Mouse (Mus musculus): ENCODE measurements around the gene Taz. TPM values are rescaled to one million over a fixed set of nuclear protein-coding genes. Genes with fewer than 3 reads are reported as not detected.

Taz gene
- total and polyA plus RNA-seq, 3 experiments = 45.6 to 93.5 (median 47.4) TPM

- H3K4me3 ChIP-seq = peak overlapping the region; percentile 56
- TF ChIP-seq POLR2A (IDR thresholded peaks at IDR 0.05; ENCODE audit: insufficient read depth, low read depth, low read length) (peak; percentile 54; the same call in 1 of the 2 replicates), CTCF (IDR thresholded peaks at IDR 0.05) (no peak), EP300 (IDR thresholded peaks at IDR 0.05; ENCODE audit: insufficient read depth, low read depth, low read length) (no peak)
- no peaks in the 10 kb centered on the region; the same call in 1 of the 2 replicates for H3K79me2 ChIP-seq (replicated peaks; ENCODE audit: control insufficient read depth, insufficient read depth, low read length)
- no peak for DNase-seq
- no peaks in the 10 kb centered on the region; the same call in 1 of the 2 replicates for H3K36me3 ChIP-seq (ENCODE audit: control insufficient read depth, insufficient read depth, low read length)
- peak overlapping the region; percentile 59 for H3K9ac ChIP-seq (ENCODE audit: low read depth, low read length)
- 13% methylated on average over 14 of the region's 14 CpGs for WGBS
- peaks cover 6% of the 10 kb centered on the region for H3K4me1 ChIP-seq (ENCODE audit: control insufficient read depth, insufficient read depth, low read length)
- intact Hi-C loops (cut with DNase I) = loop anchor here (5.0 kb wide), 2 partner anchors 34 to 111 kb away; partner anchors contain the start of genes Fam3a, Flna and Ikbkg
- H3K27me3 ChIP-seq (ENCODE audit: control insufficient read depth, insufficient read depth, low read length) = no peaks in the 10 kb centered on the region
- H3K27ac ChIP-seq = peak overlapping the region; percentile 91
Measured at GRCm38 (mm10) chrX:74281041-74281731, 526 bp upstream of the Taz start.

- intact Hi-C loops (cut with DNase I) = loop anchor here (5.0 kb wide), 2 partner anchors 35 to 110 kb away; partner anchors contain the start of genes Fam3a, Flna and Ikbkg
- 19% methylated on average over 39 of the region's 39 CpGs for WGBS
- peak overlapping the region; percentile 91 for H3K27ac ChIP-seq
- H3K4me1 ChIP-seq (ENCODE audit: control insufficient read depth, insufficient read depth, low read length) = peaks cover 6% of the 10 kb centered on the region
- no peaks in the 10 kb centered on the region; the same call in 1 of the 2 replicates for H3K36me3 ChIP-seq (ENCODE audit: control insufficient read depth, insufficient read depth, low read length)
- no peaks in the 10 kb centered on the region; the same call in 1 of the 2 replicates for H3K79me2 ChIP-seq (replicated peaks; ENCODE audit: control insufficient read depth, insufficient read depth, low read length)
- peak overlapping the region; percentile 56 for H3K4me3 ChIP-seq
- H3K9ac ChIP-seq (ENCODE audit: low read depth, low read length) = peak overlapping the region; percentile 79
- H3K27me3 ChIP-seq (ENCODE audit: control insufficient read depth, insufficient read depth, low read length) = no peaks in the 10 kb centered on the region
- TF ChIP-seq CTCF (IDR thresholded peaks at IDR 0.05) (no peak), EP300 (IDR thresholded peaks at IDR 0.05; ENCODE audit: insufficient read depth, low read depth, low read length) (no peak), POLR2A (IDR thresholded peaks at IDR 0.05; ENCODE audit: insufficient read depth, low read depth, low read length) (peak; percentile 93)
- peak; percentile 86 to 90 for DNase-seq
Measured at GRCm38 (mm10) chrX:74282395-74283091, 831 bp downstream of the Taz start.

DNA sequence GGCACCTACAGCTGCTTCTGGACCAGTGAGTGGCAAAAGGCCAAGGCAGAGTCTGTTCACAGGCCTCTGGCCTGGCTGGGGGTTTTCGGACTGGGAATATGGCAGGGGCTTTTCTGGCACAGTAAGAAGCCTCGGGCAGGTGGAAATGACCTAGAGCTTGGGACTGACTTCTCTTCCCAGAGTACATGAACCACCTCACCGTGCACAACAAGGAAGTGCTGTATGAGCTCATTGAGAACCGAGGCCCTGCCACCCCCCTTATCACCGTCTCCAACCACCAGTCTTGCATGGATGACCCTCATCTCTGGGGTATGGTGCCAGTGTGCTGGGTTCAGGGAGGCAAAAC, 1.4 kb downstream of the Taz start:
- peak overlapping the region; percentile 56 for H3K4me3 ChIP-seq
- H3K4me1 ChIP-seq (ENCODE audit: control insufficient read depth, insufficient read depth, low read length) = peaks cover 6% of the 10 kb centered on the region
- no peak for DNase-seq
- intact Hi-C loops (cut with DNase I) = loop anchor here (5.0 kb wide), 2 partner anchors 36 to 109 kb away; partner anchors contain the start of genes Fam3a, Flna and Ikbkg
- no peaks in the 10 kb centered on the region; the same call in 1 of the 2 replicates for H3K79me2 ChIP-seq (replicated peaks; ENCODE audit: control insufficient read depth, insufficient read depth, low read length)
- H3K27me3 ChIP-seq (ENCODE audit: control insufficient read depth, insufficient read depth, low read length) = no peaks in the 10 kb centered on the region
- peak overlapping the region; percentile 91 for H3K27ac ChIP-seq
- H3K36me3 ChIP-seq (ENCODE audit: control insufficient read depth, insufficient read depth, low read length) = no peaks in the 10 kb centered on the region; the same call in 1 of the 2 replicates
- no peak for TF ChIP-seq POLR2A (IDR thresholded peaks at IDR 0.05; ENCODE audit: insufficient read depth, low read depth, low read length)
- no peak for TF ChIP-seq CTCF (IDR thresholded peaks at IDR 0.05)
- TF ChIP-seq EP300 (IDR thresholded peaks at IDR 0.05; ENCODE audit: insufficient read depth, low read depth, low read length) = no peak
- WGBS = 36% methylated on average over 5 of the region's 5 CpGs
- H3K9ac ChIP-seq (ENCODE audit: low read depth, low read length) = peak overlapping the region; percentile 79

DNA sequence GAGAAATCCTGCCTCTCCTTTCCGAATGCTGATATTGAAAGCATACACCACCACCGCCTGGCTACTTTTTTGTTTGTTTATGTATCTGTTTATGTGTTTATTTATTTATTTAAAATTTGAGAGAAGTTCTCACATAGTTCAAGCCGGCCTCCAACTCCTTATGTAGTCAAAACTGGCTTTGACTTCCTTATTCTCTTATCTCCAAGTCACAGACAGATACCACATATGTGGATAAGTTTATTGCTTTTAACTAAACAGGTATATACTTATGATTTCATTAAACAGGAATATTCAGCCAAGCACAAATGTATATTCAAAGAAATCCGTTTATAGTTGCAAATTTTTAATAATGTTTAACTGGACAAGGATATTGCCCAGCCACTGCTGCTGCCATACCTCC, 11.7 kb downstream of the Taz start:
- no peak for DNase-seq
- Histone ChIP-seq H3K4me1 (ENCODE audit: control insufficient read depth, insufficient read depth, low read length) (no peaks in the 10 kb centered on the region; the same call in 1 of the 2 replicates), H3K79me2 (replicated peaks; ENCODE audit: control insufficient read depth, insufficient read depth, low read length) (no peaks in the 10 kb centered on the region), H3K27ac (no peak overlapping the region), H3K9ac (ENCODE audit: low read depth, low read length) (no peak overlapping the region), H3K27me3 (ENCODE audit: control insufficient read depth, insufficient read depth, low read length) (no peaks in the 10 kb centered on the region), H3K4me3 (no peak overlapping the region), H3K36me3 (ENCODE audit: control insufficient read depth, insufficient read depth, low read length) (no peaks in the 10 kb centered on the region)
- intact Hi-C loops (cut with DNase I) = no loop called here
- whole genome bisulfite sequencing = 67% methylated on average over 4 of the region's 4 CpGs
- TF ChIP-seq POLR2A (IDR thresholded peaks at IDR 0.05; ENCODE audit: insufficient read depth, low read depth, low read length) (no peak), CTCF (IDR thresholded peaks at IDR 0.05) (no peak), EP300 (IDR thresholded peaks at IDR 0.05; ENCODE audit: insufficient read depth, low read depth, low read length) (no peak)

GRCm38 (mm10) chrX:74296538-74297448, 15.1 kb downstream of the Taz start, which contains the start of gene Atp6ap1:
Gene Atp6ap1 (plus strand): TSS chrX:74297097.
- Histone ChIP-seq H3K4me3 (peak within 1 kb of the TSS; percentile 68), H3K79me2 (replicated peaks; ENCODE audit: control insufficient read depth, insufficient read depth, low read length) (no peaks in the 10 kb centered on the region), H3K27ac (peak within 1 kb of the TSS; percentile 63), H3K4me1 (ENCODE audit: control insufficient read depth, insufficient read depth, low read length) (no peaks in the 10 kb centered on the region; the same call in 1 of the 2 replicates), H3K9ac (ENCODE audit: low read depth, low read length) (peak within 1 kb of the TSS; percentile 99), H3K36me3 (ENCODE audit: control insufficient read depth, insufficient read depth, low read length) (no peaks in the 10 kb centered on the region), H3K27me3 (ENCODE audit: control insufficient read depth, insufficient read depth, low read length) (no peaks in the 10 kb centered on the region)
- 17% methylated on average over 37 of the region's 37 CpGs for WGBS
- intact Hi-C loops (cut with DNase I) = loop anchor here (2.0 kb wide), 2 partner anchors 26 to 48 kb away; partner anchors contain the start of genes Flna and Rpl10
- TF ChIP-seq EP300 (IDR thresholded peaks at IDR 0.05; ENCODE audit: insufficient read depth, low read depth, low read length) = 0 out of 2 replicates have a peak, but pooled peaks have one; percentile 46
- no peak for TF ChIP-seq CTCF (IDR thresholded peaks at IDR 0.05)
- peak; percentile 91 for TF ChIP-seq POLR2A (IDR thresholded peaks at IDR 0.05; ENCODE audit: insufficient read depth, low read depth, low read length)
- DNase-seq = peak; percentile 95 to 96
